Mouse (Mus musculus) adrenal gland, postnatal 10 days (tissue): ENCODE measurements at regions not wholly inside any gene's neighbourhood (a gene's known extent, or its start where the extent isn't known, plus 50 kb on each side); places are given as distances from the start of the nearest gene placed in this dataset.

Experiments used
- DNase-seq: peaks from one replicate; pipeline ENCODE4 v3.0.0; 2021; ENCODE audit warnings: mixed read lengths

DNA sequence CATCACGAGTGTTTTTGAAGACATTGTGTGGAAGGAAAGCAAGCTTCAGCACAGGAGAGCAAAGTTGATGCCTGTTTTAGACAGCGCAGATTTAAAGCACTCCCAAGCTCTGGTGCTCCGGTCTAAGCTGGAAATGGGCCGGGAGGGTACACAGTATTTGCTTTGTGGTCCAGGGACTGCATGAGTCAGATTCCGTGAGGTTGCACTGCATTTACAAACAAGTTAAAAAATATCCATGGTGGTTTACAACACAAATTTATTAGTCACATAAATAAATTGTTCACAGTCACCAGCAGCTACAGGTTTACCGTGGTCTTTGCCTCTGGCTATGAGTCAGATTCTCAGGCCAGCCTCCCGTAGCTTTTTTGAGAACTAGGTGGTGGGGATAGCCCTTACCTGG, 312.0 kb downstream of the Ptprc start:
- no peak for DNase-seq

DNA sequence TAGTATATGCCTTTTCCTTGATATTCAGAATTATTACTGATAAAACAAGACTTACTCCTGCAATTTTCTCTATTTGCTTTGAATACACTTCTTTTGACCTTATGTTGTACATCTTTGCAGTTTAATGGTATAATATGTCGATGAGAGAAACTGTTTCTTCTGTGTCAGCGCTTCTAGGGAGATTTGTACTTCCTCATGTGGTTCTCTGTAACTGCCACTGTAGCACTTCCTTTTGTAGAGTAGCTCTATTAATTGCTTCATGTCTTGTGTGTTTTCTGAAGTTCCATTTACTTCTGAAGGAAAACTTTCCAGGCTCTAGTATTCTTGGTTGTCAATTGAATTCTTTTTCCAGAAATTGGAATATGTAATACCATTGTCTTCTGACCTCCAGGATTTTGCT, 323.2 kb downstream of the Ptprc start:
- no peak for DNase-seq

DNA sequence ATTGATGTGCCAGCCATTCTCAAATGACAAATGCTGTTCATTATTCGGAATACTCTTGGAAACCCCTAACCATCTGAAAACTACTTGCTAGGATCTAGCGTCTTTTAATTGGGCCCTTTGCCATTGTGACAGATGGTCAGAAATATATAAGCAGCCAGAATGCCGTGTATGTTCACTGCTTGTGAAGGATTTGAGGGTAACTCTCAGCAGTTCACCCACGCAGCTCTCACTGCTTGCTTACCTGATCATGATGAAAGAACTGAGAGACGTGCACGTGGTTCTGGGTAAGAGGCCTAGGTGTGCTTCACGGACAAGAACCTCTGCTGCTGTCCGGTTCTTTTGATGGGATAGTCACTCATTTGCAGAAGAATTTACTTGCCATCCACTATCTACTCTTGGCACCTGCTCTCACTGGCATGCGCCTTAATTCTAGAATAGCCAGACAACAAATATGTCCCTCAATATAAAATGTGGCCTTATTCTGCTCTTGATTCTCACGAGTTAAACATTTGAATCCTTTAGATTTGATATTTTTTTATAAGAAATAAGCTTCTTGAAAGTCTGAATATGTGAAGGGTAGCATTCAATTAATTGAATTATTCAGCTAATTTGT, 328.1 kb downstream of the Ptprc start:
- DNase-seq = no peak

DNA sequence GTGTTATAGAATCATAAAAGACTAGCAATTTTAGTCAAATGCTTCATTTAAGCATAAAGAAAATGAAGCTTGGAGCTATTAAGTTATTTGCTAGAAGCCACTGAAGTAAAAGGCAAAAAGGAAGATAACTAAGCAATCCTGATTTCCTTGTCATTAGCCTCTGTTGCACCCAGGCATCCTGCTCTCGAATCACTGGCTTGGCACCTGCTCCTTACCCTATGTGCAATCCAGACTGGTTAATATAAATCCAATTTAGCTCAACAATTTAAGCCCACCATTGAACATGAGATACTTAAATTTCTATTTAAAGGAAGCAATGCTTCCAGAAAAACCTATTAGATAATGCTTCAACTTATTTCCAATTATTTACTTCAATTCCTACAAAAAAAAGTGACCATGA, 328.7 kb downstream of the Ptprc start:
- no peak for DNase-seq

DNA sequence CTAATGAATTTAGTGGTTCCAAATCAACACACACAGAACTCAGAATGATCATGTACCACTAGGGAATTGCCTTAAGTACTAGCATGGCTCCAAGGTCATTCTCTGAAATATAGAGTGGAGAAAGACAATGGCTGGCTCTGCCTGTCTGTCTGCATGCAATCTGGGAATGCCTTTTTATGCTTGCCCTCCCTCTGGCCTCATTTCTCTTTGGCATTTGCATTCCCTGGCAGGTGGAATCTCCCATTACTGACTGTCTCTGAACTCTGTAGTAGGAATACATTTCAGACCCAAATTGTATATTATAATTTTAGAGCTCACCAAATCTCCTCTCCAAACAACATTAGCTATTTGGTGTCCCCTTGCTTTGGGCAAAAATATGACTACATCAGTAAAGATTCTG, 335.0 kb downstream of the Ptprc start:
- no peak for DNase-seq

DNA sequence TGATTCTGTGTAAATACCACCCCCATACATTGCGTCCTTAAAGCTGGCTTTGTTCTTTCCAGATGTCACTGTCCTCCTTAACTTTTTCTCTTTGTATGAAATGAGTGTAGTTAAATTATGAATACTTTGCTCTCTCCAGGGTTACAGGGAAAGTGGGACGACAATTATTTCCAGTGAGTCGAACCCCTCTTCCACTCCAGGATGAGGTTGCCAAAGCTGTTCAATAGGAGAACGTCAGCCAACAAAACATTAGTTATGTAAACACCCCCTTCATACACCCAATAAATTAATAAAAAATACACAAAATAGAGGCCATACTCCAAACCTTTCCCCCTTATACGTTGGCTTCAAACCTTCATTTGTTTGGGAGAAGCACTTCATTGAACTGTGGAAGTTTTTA, 335.8 kb downstream of the Ptprc start:
- DNase-seq = no peak

DNA sequence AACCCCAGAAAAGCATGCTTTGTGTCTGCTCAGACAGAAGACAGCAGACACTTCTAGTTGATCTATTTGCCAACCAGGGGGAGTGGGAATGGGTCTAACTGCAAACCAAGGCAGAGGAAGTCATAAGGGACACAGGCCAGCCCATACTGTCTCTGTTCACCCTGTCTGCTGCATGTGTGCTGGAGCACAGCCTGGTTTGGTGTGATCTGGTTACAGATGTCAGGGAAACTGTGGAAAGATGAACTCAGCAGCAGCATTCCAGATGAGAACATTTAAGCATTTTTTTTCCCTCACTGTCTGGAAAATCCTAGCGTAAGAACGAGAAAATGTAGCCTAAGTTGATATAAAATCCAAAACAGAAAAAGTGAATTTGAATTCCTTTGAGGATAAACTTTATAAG, 336.2 kb downstream of the Ptprc start:
- no peak for DNase-seq

DNA sequence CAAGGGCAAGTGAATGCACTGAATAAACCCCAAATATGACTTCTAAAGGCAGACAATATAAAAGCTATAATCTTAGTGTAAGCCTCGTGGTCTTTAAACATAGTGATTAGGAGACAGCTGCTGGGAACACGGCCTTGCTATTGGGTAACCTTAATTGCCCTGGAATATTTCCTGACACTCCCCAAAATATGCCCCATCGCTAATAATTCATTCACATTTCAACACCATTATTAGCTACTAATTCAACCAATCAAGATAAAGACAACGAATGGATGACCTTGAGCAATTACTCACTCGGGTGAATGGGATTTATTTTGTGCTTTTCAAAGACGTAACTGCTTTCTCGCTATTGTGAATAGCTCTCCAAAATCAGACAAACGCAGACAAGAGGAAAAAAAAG, 337.2 kb downstream of the Ptprc start:
- no peak for DNase-seq

DNA sequence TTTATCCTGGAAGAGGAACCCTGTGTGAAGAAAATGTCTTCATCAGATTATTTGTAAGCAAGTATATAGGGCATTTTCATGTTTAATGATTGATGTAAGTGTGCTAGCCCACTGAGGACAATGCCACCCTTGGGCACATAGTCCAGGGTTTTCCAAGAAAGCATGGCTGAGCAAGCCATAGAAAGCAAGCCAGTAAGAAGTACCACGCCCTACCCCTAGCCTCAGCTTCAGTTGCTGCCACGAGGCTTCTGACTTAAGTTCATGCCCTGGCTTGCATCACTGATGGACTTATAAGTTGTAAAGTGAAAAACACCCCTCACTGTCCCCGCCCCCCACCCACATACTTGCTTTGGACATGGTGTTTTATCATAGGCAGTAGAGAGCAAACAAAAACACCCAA, 342.0 kb downstream of the Ptprc start:
- no peak for DNase-seq

DNA sequence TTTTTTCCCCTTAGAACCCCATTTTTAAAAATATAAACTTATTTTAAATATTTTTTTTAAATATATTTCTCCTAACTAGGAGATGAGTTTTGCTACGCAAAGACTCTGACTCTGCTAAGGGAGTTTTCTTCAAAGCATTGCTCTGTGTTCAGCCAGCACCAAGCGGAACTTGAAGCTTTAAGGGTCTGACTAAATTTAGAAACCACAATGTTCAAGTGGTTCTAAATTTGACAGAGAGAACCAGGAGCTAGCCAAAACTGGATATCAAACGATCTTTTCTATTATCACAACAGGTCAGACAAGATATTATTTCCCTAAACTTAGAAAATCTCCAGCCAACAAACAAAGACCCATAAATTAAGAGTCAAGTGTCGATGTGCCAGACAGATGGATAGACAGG, 344.2 kb downstream of the Ptprc start:
- no peak for DNase-seq

DNA sequence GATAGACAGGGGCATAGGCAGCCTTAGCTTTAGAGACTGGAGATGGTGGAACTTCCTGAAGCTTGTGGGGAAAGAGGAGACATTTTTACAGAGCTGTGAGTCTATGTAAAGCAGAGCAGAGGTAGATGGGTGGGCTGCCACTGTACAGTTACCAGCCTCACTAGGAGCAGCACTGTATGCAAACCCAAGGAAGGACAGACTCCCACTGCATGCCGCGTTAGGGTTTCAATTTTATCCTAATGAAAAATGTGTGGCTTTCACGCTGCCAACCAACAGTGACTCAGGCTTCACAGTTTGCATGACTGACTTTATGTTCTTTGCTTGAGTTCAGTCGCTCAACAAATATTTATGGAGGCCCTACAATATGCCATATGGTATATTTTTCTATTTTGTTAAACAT, 348.1 kb downstream of the Ptprc start:
- no peak for DNase-seq

DNA sequence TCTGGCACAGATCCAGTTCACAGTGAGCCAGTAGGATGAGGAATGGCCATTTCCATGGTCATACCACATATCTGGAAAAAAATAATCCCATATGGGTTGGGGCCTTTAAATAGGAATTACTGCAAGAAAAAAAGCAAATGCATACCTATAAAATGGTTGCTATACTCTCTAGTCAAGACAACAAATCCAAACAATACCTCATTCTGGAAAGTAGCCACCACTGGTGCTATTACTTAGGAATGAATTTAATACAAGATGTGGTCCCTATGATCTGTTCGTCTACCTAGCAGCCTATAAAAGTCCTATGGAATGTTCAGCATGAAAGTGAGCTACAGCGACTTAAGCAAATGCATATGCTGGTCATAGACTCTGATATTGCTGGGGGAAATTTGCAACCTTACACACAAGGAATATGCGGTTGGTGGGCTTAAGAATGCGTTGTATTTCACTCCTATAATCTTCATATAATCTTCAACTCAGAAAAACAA, 360.1 kb downstream of the Ptprc start:
- DNase-seq = no peak

DNA sequence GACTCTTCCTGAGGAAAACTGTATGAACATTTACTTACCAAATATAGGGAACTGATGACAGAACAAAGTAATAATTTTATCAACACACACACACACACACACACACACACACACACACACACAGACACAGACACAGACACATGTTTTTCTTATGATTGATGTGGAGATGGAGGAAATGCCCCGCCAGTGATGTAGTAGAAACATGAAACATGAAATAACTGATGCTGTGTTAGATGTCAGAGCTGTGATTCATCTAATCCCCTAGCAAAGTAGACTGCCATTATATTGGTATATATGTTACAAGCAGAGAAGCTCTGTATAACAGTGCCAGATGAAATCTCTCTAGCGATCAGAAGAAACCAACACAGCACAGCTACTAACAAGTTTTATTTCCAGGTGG, 361.0 kb downstream of the Ptprc start:
- no peak for DNase-seq

DNA sequence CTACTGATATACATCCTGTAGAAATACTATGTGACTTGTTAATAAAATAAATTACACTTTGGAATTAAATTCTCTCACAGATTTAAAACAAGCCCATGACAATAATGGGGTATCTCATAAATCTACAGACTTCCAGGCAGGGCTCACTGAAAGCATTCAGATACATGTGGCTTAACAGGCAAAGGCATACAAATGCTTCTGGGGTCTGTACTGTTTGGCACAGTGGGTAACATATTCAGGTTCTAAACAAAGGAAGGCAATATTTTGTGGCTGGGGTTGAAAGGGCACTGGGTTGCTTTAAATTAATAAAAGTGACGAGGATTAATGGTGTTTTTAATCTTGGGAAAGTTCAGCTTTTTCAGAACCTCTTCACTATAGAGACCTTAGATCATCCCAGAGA, 361.8 kb downstream of the Ptprc start:
- no peak for DNase-seq

DNA sequence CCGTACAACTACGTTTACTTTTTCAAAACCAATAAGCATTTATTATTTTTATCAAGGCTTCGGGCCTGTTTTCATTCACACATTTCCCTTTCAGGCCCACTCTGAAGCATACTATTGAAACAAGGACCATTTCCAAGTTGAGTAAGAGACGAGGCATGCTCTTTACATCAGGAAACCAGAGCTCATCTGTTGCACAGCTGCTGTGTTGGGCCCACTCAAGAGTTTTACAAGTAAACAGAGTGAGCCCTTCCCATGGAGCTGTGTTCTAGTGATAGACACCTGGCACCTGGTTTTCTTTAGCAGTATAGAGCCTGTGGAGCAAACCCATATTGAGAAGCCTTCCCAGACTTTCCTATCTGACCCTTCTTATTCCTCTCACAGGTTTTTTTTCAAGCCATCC, 363.5 kb downstream of the Ptprc start:
- DNase-seq = no peak

DNA sequence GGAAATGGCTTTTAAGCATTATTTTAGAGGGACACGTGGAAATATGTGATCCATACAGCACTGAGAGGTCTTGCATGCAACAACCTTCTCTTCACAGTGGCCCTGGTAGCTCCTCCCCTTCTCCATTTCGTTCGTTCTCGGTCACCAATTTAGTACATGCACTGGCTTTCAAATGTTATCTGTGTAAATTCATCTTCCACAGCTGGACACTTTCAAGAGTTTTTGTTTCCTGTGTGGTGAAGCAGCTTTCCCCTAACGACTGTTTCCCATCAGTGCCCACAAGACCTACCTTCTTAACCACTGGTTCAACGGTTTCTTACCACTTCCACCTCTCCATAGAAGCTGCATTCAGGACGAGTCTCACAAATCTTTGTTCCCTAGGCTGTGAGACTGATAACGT, 368.8 kb downstream of the Ptprc start:
- no peak for DNase-seq

DNA sequence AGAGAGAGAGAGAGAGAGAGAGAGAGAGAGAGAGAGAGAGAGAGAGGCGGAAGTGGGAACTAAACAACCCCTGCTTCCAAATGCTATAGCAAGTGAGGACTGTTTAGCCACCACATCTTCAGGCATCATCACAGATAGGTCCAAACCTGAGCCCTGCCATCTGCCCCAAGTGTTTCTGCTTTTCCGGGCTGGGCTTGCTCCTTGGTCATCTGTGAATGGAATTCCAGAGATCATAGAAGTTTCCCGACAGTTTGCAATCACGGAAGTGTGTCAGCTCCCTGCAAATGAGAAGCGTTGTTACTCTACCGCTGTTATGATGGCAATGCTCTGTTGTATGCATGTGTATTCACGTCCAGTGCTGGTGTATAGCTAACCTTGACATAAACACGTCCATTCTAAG, 369.3 kb downstream of the Ptprc start:
- no peak for DNase-seq

DNA sequence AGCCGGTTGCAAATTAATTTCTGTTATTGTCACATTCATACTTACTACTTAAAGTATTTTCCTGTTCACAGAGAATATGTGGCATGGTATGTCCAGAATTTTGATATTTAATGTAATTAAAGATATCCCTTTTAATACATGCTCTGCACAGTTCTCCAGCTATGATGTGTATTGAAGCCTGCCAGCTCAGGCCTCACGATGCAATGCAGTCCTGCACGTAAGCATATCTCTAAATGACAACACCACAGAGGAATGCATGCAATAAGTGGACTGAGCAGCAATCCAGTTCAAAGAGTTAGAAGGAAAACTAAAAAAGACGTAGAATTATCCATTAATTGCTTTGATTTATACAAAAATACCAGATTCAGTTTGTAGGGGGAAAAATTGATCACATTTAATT, 373.4 kb downstream of the Ptprc start:
- DNase-seq = no peak

DNA sequence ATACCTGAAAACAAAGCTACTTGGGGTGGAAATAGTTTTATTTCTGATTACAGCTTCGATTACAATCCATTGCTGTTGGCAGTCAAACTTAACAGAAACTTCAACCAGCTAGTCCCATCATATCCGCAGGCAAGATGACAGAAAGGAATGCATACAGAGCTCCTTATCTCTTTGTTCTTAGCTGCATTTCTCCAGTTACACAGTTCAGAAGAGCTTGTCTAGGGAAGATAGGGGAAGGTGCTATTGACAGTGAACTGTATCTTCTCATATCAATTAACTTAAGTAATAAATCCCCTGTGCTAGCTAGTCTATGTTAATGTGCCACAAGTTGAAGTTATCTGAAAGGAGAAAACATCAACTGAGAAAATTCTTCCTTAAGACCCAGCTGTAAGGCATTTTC, 374.8 kb downstream of the Ptprc start:
- no peak for DNase-seq

DNA sequence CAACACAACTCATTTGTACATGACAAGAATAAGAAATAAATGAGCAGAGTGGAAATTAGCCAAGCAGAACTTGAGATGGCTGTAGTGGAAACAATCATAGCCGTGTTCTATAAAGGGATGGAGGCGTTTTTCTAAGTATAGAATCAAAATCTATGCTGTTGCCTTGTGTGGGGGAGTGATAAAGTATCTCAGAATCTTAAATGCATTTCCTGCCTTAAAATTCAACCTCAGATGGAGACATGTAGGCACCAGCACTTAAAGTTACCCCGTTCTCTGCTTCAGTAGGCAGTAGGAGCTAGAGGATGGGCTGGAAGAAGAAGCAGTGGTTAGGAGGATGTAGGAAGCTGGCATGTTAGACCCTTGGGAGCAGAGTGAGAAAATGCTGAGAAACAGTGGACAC, 386.7 kb downstream of the Ptprc start:
- no peak for DNase-seq

DNA sequence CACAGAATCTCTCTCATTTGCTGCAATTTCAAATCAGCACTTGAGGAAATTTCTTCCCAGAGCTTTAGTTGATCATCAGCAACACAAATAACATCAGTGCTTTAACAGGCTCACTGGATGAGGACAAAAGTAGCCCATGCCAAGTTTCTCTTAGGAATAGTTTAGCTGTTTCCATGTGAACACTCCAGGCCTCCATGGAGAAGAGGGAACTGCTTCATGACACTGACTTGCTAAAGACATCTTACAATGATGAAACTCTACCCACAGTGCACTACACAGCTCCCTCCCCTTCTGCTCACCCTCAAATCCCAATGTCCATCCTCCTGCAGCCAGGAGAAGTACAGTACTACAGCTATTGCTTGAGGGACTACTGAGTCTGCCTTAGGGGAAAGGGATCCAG, 388.9 kb downstream of the Ptprc start:
- DNase-seq = no peak

DNA sequence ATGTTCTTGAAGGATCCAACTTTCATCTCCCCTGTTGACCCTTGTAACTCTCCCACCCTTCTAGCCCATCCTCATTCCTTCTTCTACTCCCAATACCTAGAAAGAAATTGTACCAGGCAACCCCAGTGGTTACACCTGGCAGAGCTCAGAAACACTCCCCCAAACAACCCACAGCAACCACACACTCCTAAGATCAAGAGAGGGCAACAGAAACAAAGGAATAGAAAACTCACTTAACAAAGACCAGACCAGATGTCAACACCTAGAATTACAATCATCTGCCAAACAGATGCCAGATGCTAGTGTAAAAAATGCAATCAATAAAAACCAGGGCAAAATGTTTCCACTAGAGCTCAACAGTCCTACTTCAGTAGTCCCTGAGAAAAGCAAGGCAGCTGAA, 400.9 kb downstream of the Ptprc start:
- no peak for DNase-seq

DNA sequence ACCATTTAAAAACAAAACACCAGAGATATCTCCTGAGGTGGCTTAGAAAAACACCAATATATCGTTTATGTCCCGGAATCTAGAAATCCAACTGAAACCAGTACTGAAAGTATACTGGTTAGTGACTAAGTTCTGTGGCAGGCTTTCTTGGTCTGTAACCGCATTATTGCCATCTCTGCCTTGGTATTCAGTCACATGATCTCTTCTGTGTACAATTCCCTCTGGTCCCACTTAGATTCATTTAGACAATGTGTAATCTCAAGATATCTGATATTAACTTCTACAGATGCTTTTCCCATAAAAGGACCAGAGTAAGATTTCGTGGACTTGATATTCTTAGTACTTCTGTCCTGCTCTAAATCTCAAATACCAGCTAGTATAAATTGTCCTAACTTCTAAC, 414.7 kb downstream of the Ptprc start:
- no peak for DNase-seq

DNA sequence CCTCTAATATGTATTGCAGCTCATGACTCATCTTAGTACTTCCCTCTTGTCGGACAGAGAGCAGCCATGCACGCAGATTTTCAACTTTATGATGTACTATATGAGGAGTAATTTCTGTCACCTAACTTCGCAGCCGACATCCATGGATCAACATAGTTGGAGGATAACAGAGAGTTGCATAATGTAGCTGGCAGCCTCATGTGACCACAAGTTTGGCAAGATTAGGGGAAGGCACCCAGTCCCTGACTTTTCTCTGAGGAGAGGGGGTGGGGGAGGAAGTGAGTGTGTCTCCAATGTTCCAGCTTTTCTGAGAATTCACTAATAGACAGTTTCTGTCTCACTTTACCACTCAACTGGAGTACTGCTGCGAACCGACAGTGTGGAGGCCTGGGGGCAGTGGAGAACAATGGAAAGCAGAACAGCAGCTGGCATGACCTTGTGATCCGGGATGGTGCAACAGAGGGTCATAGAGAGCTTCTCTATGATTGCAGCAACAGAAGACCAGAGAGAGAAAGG, 424.0 kb downstream of the Ptprc start:
- peak; percentile 6 for DNase-seq

DNA sequence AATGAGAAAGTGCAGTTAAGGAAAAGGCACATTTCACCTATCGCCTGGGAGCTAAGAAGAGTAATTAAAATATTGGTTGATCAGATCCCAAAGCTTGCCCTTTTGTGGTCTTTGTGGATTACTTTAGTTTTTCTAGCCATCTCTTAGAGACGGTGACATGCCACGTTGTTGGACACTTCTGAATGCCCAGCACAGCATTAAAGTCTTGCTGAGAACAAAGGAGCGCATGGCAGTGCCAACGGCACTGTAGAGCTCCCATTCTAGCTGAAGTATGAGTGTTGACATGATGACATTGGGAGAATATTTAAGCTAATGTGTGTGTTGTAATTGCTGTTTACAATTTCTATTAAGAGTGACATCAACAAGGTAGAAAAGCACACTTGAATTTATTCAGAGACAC, 424.6 kb downstream of the Ptprc start:
- no peak for DNase-seq
